Mouse (Mus musculus): ENCODE measurements around the gene Rep15. TPM values are rescaled to one million over a fixed set of nuclear protein-coding genes. Genes with fewer than 3 reads are reported as not detected.

Gene Rep15
- total RNA-seq, 2 experiments from 2014 or later = 1.3 TPM; not detected in 1

GRCm38 (mm10) chr6:147079919-147080318 is 47.5 kb downstream of the Rep15 start:
- ATAC-seq (replicated peaks; ENCODE audit: poor library complexity, severe bottlenecking) = no peak

Other genes with a start within 250 kb of the Rep15 start
- gene Arntl2, start 236.5 kb upstream of the Rep15 start, total RNA-seq (2014; fragmentation: Nextera tagmentation) = not detected in 2 replicates
- gene Arntl2, start 236.5 kb upstream of the Rep15 start, total RNA-seq (2017) = not detected in 2 replicates
- gene Smco2, start 182.5 kb upstream of the Rep15 start, total RNA-seq (2014; fragmentation: Nextera tagmentation) = not detected in 2 replicates
- gene Smco2, start 182.5 kb upstream of the Rep15 start, total RNA-seq (2017) = not detected in 2 replicates
- 10.4 and 21.0 TPM in 2 replicates for gene Ppfibp1, start 144.1 kb upstream of the Rep15 start, total RNA-seq (2014; fragmentation: Nextera tagmentation)
- 11.1 and 18.4 TPM in 2 replicates for gene Ppfibp1, start 144.1 kb upstream of the Rep15 start, total RNA-seq (2017)
- gene 1700034J05Rik, start 78.2 kb upstream of the Rep15 start, total RNA-seq (2014; fragmentation: Nextera tagmentation) = not detected in 2 replicates
- gene 1700034J05Rik, start 78.2 kb upstream of the Rep15 start, total RNA-seq (2017) = not detected in 2 replicates
- 86.0 and 145 TPM in 2 replicates for gene Mrps35, start 10.2 kb downstream of the Rep15 start, total RNA-seq (2014; fragmentation: Nextera tagmentation)
- 80.5 and 86.9 TPM in 2 replicates for gene Mrps35, start 10.2 kb downstream of the Rep15 start, total RNA-seq (2017)
- gene Mansc4, start 54.4 kb downstream of the Rep15 start, total RNA-seq (2014; fragmentation: Nextera tagmentation) = not detected in 2 replicates
- gene Mansc4, start 54.4 kb downstream of the Rep15 start, total RNA-seq (2017) = not detected in 2 replicates
- 6.5 and 14.0 TPM in 2 replicates for gene Klhl42, start 58.8 kb downstream of the Rep15 start, total RNA-seq (2014; fragmentation: Nextera tagmentation)
- gene Klhl42, start 58.8 kb downstream of the Rep15 start, total RNA-seq (2017) = 5.9 and 7.7 TPM in 2 replicates
- not detected in 2 replicates for gene Pthlh, start 231.6 kb downstream of the Rep15 start, total RNA-seq (2014; fragmentation: Nextera tagmentation)
- gene Pthlh, start 231.6 kb downstream of the Rep15 start, total RNA-seq (2017) = not detected in 2 replicates

All from granulocyte monocyte progenitor cell, adult 5-6 weeks (primary cell).